Mouse (Mus musculus) lung, adult 2 months (tissue): Measurements from ENCODE around the gene Negr1.

Source experiments
- CTCF ChIP-seq: fragments of 200-500 bp; IDR thresholded peaks from 2 replicates; pipeline ENCODE4 v1.5.1; 2011; ENCODE audit warnings: mild to moderate bottlenecking, low read length, control low read depth; ENCODE audit not compliant: insufficient read depth
- POLR2A ChIP-seq: fragments of 200-500 bp; IDR thresholded peaks from 2 replicates; pipeline ENCODE4 v1.6.1; 2011; ENCODE audit warnings: low read depth, mild to moderate bottlenecking, control low read depth, low read length, borderline replicate concordance; ENCODE audit errors: extremely low read depth

DNA sequence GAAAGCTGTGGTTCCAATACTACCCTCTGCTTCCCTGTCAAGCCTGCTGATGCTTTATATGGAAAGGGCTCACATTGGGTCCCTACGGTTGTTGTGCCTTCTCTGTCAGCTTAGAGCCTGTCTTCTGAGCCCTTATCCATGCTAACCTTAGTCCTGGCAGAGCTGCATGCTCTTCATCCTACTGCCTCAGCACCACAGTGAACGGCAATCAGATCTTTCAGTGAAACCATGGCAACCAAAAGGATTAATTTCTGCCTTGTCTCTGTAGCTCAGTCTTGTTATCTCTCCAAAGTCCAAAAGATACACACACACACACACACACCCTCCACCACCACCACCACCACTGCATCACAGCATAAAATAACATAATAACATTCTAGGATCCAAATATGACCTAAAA, 656.2 kb downstream of the Negr1 start:
- TF ChIP-seq POLR2A: no peak
- TF ChIP-seq CTCF: no peak
